Mouse (Mus musculus): ENCODE data around the gene Dlec1. TPM values are rescaled to one million over a fixed set of nuclear protein-coding genes. Genes with fewer than 3 reads are reported as not detected.

Gene Dlec1
- total RNA-seq, 4 experiments from 2014 or later, result 1.7 to 8.5 (median 2.7) TPM

- DNase-seq (ENCODE audit: low spot score in 2 of 2), result no peak
Observed at GRCm38 (mm10) chr9:119138836-119139235, 36.6 kb downstream of the Dlec1 start.

- no peak for DNase-seq (ENCODE audit: low spot score in 2 of 2)
Observed at GRCm38 (mm10) chr9:119142066-119142465, 39.8 kb downstream of the Dlec1 start.

- no peak for DNase-seq (ENCODE audit: low spot score in 2 of 2)
Observed at GRCm38 (mm10) chr9:119143372-119143771, 41.1 kb downstream of the Dlec1 start.

GRCm38 (mm10) chr9:119144696-119145095, 42.4 kb downstream of the Dlec1 start:
- no peak for DNase-seq (ENCODE audit: low spot score in 2 of 2)

- DNase-seq (ENCODE audit: low spot score in 2 of 2), result no peak
Observed at GRCm38 (mm10) chr9:119145137-119145536, 42.9 kb downstream of the Dlec1 start.

GRCm38 (mm10) chr9:119145638-119146037, 43.4 kb downstream of the Dlec1 start:
- DNase-seq (ENCODE audit: low spot score in 2 of 2), result no peak

- no peak for DNase-seq (ENCODE audit: low spot score in 2 of 2)
Observed at GRCm38 (mm10) chr9:119146098-119146770, 44.0 kb downstream of the Dlec1 start.

- no peak for DNase-seq (ENCODE audit: low spot score in 2 of 2)
Observed at GRCm38 (mm10) chr9:119149601-119150000, 47.3 kb downstream of the Dlec1 start.

GRCm38 (mm10) chr9:119151751-119152150, 49.5 kb downstream of the Dlec1 start:
- DNase-seq (ENCODE audit: low spot score in 2 of 2), result no peak

- no peak for DNase-seq (ENCODE audit: low spot score in 2 of 2)
Observed at GRCm38 (mm10) chr9:119155416-119155815, 53.1 kb downstream of the Dlec1 start.

- no peak for DNase-seq (ENCODE audit: low spot score in 2 of 2)
Observed at GRCm38 (mm10) chr9:119155826-119156225, 53.5 kb downstream of the Dlec1 start.

- peak in 1 of 2 experiments; percentile 52 for DNase-seq (ENCODE audit: low spot score in 2 of 2)
Observed at GRCm38 (mm10) chr9:119156278-119157201, 54.3 kb downstream of the Dlec1 start, which contains the start of gene Acaa1b. Gene Acaa1b (minus strand): TSS chr9:119157093.

GRCm38 (mm10) chr9:119158861-119159260, 56.6 kb downstream of the Dlec1 start, which contains the start of gene Gm47289:
Gene Gm47289 (plus strand): TSS chr9:119159161.
- no peak for DNase-seq (ENCODE audit: low spot score in 2 of 2)

- DNase-seq (ENCODE audit: low spot score in 2 of 2), result no peak
Observed at GRCm38 (mm10) chr9:119160689-119161088, 58.4 kb downstream of the Dlec1 start.

GRCm38 (mm10) chr9:119164743-119165142, 62.5 kb downstream of the Dlec1 start:
- no peak for DNase-seq (ENCODE audit: low spot score in 2 of 2)

- no peak for DNase-seq (ENCODE audit: low spot score in 2 of 2)
Observed at GRCm38 (mm10) chr9:119165548-119165947, 63.3 kb downstream of the Dlec1 start.

- DNase-seq (ENCODE audit: low spot score in 2 of 2), result no peak
Observed at GRCm38 (mm10) chr9:119167608-119168007, 65.3 kb downstream of the Dlec1 start.

GRCm38 (mm10) chr9:119179292-119179691, 77.0 kb downstream of the Dlec1 start:
- no peak for DNase-seq (ENCODE audit: low spot score in 2 of 2)

GRCm38 (mm10) chr9:119181241-119181728, 79.0 kb downstream of the Dlec1 start:
- no peak for DNase-seq (ENCODE audit: low spot score in 2 of 2)

GRCm38 (mm10) chr9:119192202-119192990, 90.1 kb downstream of the Dlec1 start:
- peak in 1 of 2 experiments; percentile 8 for DNase-seq (ENCODE audit: low spot score in 2 of 2)

Measured in left cerebral cortex, adult 8-10 months (tissue).